Mouse (Mus musculus): ENCODE data around the gene Col6a1. TPM values are rescaled to one million over a fixed set of nuclear protein-coding genes. Genes with fewer than 3 reads are reported as not detected.

The Col6a1 gene
- total and polyA plus RNA-seq, 2 experiments from 2014 or later: 68.6 to 142 TPM

GRCm38 (mm10) chr10:76736764-76737163, 10.8 kb upstream of the Col6a1 start:
- TF ChIP-seq CTCF (IDR thresholded peaks at IDR 0.05; ENCODE audit: low read depth): no peak
- no peak for TF ChIP-seq EP300 (IDR thresholded peaks at IDR 0.05; ENCODE audit: low read depth)
- H3K4me3 ChIP-seq (ENCODE audit: low read depth, low read length): no peak overlapping the region
- no peak overlapping the region for H3K9ac ChIP-seq (replicated peaks; ENCODE audit: low read depth, low read length)
- DNase-seq (ENCODE audit: low spot score) (no peak), ATAC-seq (ENCODE audit: insufficient read depth, low read depth) (no peak)
- no peaks in the 10 kb centered on the region for H3K36me3 ChIP-seq (replicated peaks; ENCODE audit: control insufficient read depth, insufficient read depth, low read length)
- no peaks in the 10 kb centered on the region for H3K9me3 ChIP-seq (replicated peaks; ENCODE audit: control insufficient read depth, low read length)
- H3K4me2 ChIP-seq (ENCODE audit: low read depth, low read length): no peak overlapping the region
- peaks cover 16% of the 10 kb centered on the region for H3K4me1 ChIP-seq (ENCODE audit: control insufficient read depth, insufficient read depth)
- no peaks in the 10 kb centered on the region for H3K27me3 ChIP-seq (ENCODE audit: control insufficient read depth, insufficient read depth, low read length)
- WGBS: 55% methylated on average over 8 of the region's 8 CpGs
- no peak overlapping the region for H3K27ac ChIP-seq (ENCODE audit: low read depth)

- TF ChIP-seq CTCF (IDR thresholded peaks at IDR 0.05; ENCODE audit: low read depth) (peak; percentile 93), EP300 (IDR thresholded peaks at IDR 0.05; ENCODE audit: low read depth) (no peak)
- Histone ChIP-seq H3K27ac (ENCODE audit: low read depth) (no peak overlapping the region), H3K4me2 (ENCODE audit: low read depth, low read length) (no peak overlapping the region), H3K36me3 (replicated peaks; ENCODE audit: control insufficient read depth, insufficient read depth, low read length) (no peaks in the 10 kb centered on the region), H3K9ac (replicated peaks; ENCODE audit: low read depth, low read length) (no peak overlapping the region), H3K9me3 (replicated peaks; ENCODE audit: control insufficient read depth, low read length) (no peaks in the 10 kb centered on the region), H3K4me3 (ENCODE audit: low read depth, low read length) (no peak overlapping the region), H3K27me3 (ENCODE audit: control insufficient read depth, insufficient read depth, low read length) (no peaks in the 10 kb centered on the region), H3K4me1 (ENCODE audit: control insufficient read depth, insufficient read depth) (peaks cover 16% of the 10 kb centered on the region)
- 2% methylated on average over 4 of the region's 4 CpGs for WGBS
- DNase-seq (ENCODE audit: low spot score): peak; percentile 66
- peak; percentile 14; the same call in 1 of the 2 replicates for ATAC-seq (ENCODE audit: insufficient read depth, low read depth)
These were observed 9.0 kb upstream of the Col6a1 start for GRCm38 (mm10) chr10:76734979-76735378.

GRCm38 (mm10) chr10:76733677-76734068, 7.7 kb upstream of the Col6a1 start:
- H3K36me3 ChIP-seq (replicated peaks; ENCODE audit: control insufficient read depth, insufficient read depth, low read length): no peaks in the 10 kb centered on the region
- H3K4me1 ChIP-seq (ENCODE audit: control insufficient read depth, insufficient read depth): peaks cover 16% of the 10 kb centered on the region
- peak overlapping the region; percentile 73 for H3K27ac ChIP-seq (ENCODE audit: low read depth)
- DNase-seq (ENCODE audit: low spot score): no peak
- no peak overlapping the region; the same call in 1 of the 2 replicates for H3K4me3 ChIP-seq (ENCODE audit: low read depth, low read length)
- H3K9me3 ChIP-seq (replicated peaks; ENCODE audit: control insufficient read depth, low read length): no peaks in the 10 kb centered on the region
- H3K27me3 ChIP-seq (ENCODE audit: control insufficient read depth, insufficient read depth, low read length): no peaks in the 10 kb centered on the region
- peak overlapping the region; percentile 38 for H3K4me2 ChIP-seq (ENCODE audit: low read depth, low read length)
- TF ChIP-seq EP300 (IDR thresholded peaks at IDR 0.05; ENCODE audit: low read depth) (no peak), CTCF (IDR thresholded peaks at IDR 0.05; ENCODE audit: low read depth) (no peak)
- no peak for ATAC-seq (ENCODE audit: insufficient read depth, low read depth)
- 36% methylated on average over 3 of the region's 3 CpGs for WGBS
- H3K9ac ChIP-seq (replicated peaks; ENCODE audit: low read depth, low read length): peak overlapping the region; percentile 48

- Histone ChIP-seq H3K27ac (ENCODE audit: low read depth) (peak overlapping the region; percentile 73), H3K9ac (replicated peaks; ENCODE audit: low read depth, low read length) (peak overlapping the region; percentile 48), H3K36me3 (replicated peaks; ENCODE audit: control insufficient read depth, insufficient read depth, low read length) (no peaks in the 10 kb centered on the region), H3K4me2 (ENCODE audit: low read depth, low read length) (peak overlapping the region; percentile 38), H3K27me3 (ENCODE audit: control insufficient read depth, insufficient read depth, low read length) (no peaks in the 10 kb centered on the region), H3K4me3 (ENCODE audit: low read depth, low read length) (no peak overlapping the region; the same call in 1 of the 2 replicates), H3K9me3 (replicated peaks; ENCODE audit: control insufficient read depth, low read length) (no peaks in the 10 kb centered on the region), H3K4me1 (ENCODE audit: control insufficient read depth, insufficient read depth) (peaks cover 16% of the 10 kb centered on the region)
- peak; percentile 72 for ATAC-seq (ENCODE audit: insufficient read depth, low read depth)
- TF ChIP-seq CTCF (IDR thresholded peaks at IDR 0.05; ENCODE audit: low read depth): peak; percentile 67
- TF ChIP-seq EP300 (IDR thresholded peaks at IDR 0.05; ENCODE audit: low read depth): 0 out of 2 replicates have a peak, but pooled peaks have one; percentile 13
- WGBS: 6% methylated on average over 17 of the region's 17 CpGs
- peak; percentile 79 for DNase-seq (ENCODE audit: low spot score)
These were observed 7.1 kb upstream of the Col6a1 start for GRCm38 (mm10) chr10:76732881-76733676.

- Histone ChIP-seq H3K4me1 (ENCODE audit: control insufficient read depth, insufficient read depth) (peaks cover 16% of the 10 kb centered on the region), H3K9me3 (replicated peaks; ENCODE audit: control insufficient read depth, low read length) (no peaks in the 10 kb centered on the region), H3K27me3 (ENCODE audit: control insufficient read depth, insufficient read depth, low read length) (no peaks in the 10 kb centered on the region), H3K4me3 (ENCODE audit: low read depth, low read length) (no peak overlapping the region), H3K27ac (ENCODE audit: low read depth) (peak overlapping the region; percentile 73), H3K4me2 (ENCODE audit: low read depth, low read length) (0 out of 2 replicates have a peak overlapping the region, but pooled peaks have one; percentile 38), H3K9ac (replicated peaks; ENCODE audit: low read depth, low read length) (no peak overlapping the region), H3K36me3 (replicated peaks; ENCODE audit: control insufficient read depth, insufficient read depth, low read length) (no peaks in the 10 kb centered on the region)
- ATAC-seq (ENCODE audit: insufficient read depth, low read depth) (no peak), DNase-seq (ENCODE audit: low spot score) (no peak)
- TF ChIP-seq EP300 (IDR thresholded peaks at IDR 0.05; ENCODE audit: low read depth) (no peak), CTCF (IDR thresholded peaks at IDR 0.05; ENCODE audit: low read depth) (no peak)
- 56% methylated on average over 6 of the region's 6 CpGs for WGBS
These were observed 6.4 kb upstream of the Col6a1 start for GRCm38 (mm10) chr10:76732391-76732790.
